ENCODE assay signal across 8 mouse cellular contexts in the genomic region with DNA sequence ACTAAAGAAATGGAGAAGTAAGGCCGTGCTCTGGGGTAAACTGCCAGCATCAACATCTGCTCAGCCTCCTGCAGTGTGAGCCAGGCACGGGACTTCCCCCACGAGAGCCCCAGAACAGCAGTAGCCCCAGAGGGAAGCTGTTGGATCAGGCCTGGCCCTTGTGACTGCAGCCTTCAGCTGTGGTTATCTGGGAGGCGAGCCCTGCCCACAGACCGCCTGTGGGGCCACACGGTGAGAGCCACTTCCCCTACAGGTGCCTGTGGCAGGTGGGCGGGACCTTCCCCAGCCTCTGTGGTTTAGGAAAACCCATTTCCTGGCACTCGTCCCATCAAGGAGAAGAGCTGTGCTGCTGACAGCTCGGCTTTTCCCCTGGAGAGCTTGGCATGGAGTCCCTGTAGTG. TPM values are rescaled to one million over a fixed set of nuclear protein-coding genes. Genes with fewer than 3 reads are reported as not detected.
A peak's percentile ranks its signal among the peaks of the same experiment; 100 is the strongest.
DNase-seq lines count a peak whose midpoint lies in the region; ATAC-seq and TF ChIP-seq lines count a peak whose summit lies in the region.

No protein-coding gene starts in this region.

- no peak overlapping the region for H3K4me2 ChIP-seq in forebrain, embryonic 14.5 days (ENCODE audit: low read length)
- peak overlapping the region; percentile 30; the same call in 1 of the 2 replicates for H3K4me2 ChIP-seq in liver, postnatal 0 days (ENCODE audit: low read depth, low read length)

- H3K36me3 ChIP-seq in forebrain, embryonic 14.5 days (ENCODE audit: control insufficient read depth, insufficient read depth, low read length) = peaks cover 14% of the 10 kb centered on the region
- peaks cover 14% of the 10 kb centered on the region; the same call in 1 of the 2 replicates for H3K36me3 ChIP-seq in liver, postnatal 0 days (replicated peaks; ENCODE audit: insufficient read depth, low read length)

- H3K9ac ChIP-seq in forebrain, embryonic 14.5 days (ENCODE audit: low read length) = 0 out of 2 replicates have a peak overlapping the region, but pooled peaks have one; percentile 17
- H3K9ac ChIP-seq in liver, postnatal 0 days (replicated peaks) = no peak overlapping the region

- peak; percentile 46 for TF ChIP-seq EP300 in liver, postnatal 0 days (IDR thresholded peaks at IDR 0.05; ENCODE audit: low read depth)

- peak; percentile 67 for DNase-seq in adrenal gland, postnatal 14 days
- DNase-seq in adrenal gland, postnatal 10 days = no peak
- DNase-seq in CD8-positive naive resting alpha-beta T cell, adult 2 months (ENCODE audit: low read depth in 2 of 2, low spot score in 2 of 2) = peak; percentile 25 to 32
- DNase-seq in forebrain, embryonic 14.5 days (ENCODE audit: low spot score) = peak; percentile 41
- peak; percentile 80 for DNase-seq in induced T-regulatory cell, adult 2 months (ENCODE audit: low read depth)
- peak; percentile 78 for DNase-seq in liver, postnatal 0 days
- no peak for DNase-seq in cerebellum, postnatal 4 days (ENCODE audit: low spot score in 2 of 2)

- H3K27ac ChIP-seq in forebrain, embryonic 14.5 days (ENCODE audit: low read depth, low read length) = peak overlapping the region; percentile 48; the same call in 1 of the 2 replicates
- H3K27ac ChIP-seq in liver, postnatal 0 days (ENCODE audit: low read depth) = peak overlapping the region; percentile 88

- H3K27me3 ChIP-seq in forebrain, embryonic 14.5 days (replicated peaks; ENCODE audit: control insufficient read depth, insufficient read depth, low read length) = no peaks in the 10 kb centered on the region
- H3K27me3 ChIP-seq in liver, postnatal 0 days (ENCODE audit: insufficient read depth, low read length) = no peaks in the 10 kb centered on the region

- no peak overlapping the region for H3K4me3 ChIP-seq in forebrain, embryonic 14.5 days (ENCODE audit: low read depth, low read length)
- H3K4me3 ChIP-seq in liver, postnatal 0 days (ENCODE audit: low read depth, low read length) = no peak overlapping the region

- WGBS in forebrain, embryonic 14.5 days = 13% methylated on average over 9 of the region's 9 CpGs
- WGBS in liver, postnatal 0 days (ENCODE audit: insufficient replicate concordance) = 4% methylated on average over 9 of the region's 9 CpGs

- peaks cover 13% of the 10 kb centered on the region for H3K4me1 ChIP-seq in forebrain, embryonic 14.5 days (ENCODE audit: control insufficient read depth, insufficient read depth, low read length)
- H3K4me1 ChIP-seq in liver, postnatal 0 days (ENCODE audit: insufficient read depth) = peaks cover 31% of the 10 kb centered on the region

- ATAC-seq in forebrain, embryonic 14.5 days = no peak
- ATAC-seq in liver, postnatal 0 days = peak; percentile 70
- ATAC-seq in neutrophil, adult 5-6 weeks (ENCODE audit: extremely low read depth, insufficient number of reproducible peaks, low FRiP score, poor library complexity, severe bottlenecking) = peak; percentile 90

- TF ChIP-seq CTCF in liver, postnatal 0 days (IDR thresholded peaks at IDR 0.05; ENCODE audit: low read depth) = no peak

- no peaks in the 10 kb centered on the region for H3K9me3 ChIP-seq in forebrain, embryonic 14.5 days (replicated peaks; ENCODE audit: control insufficient read depth, low read length)
- H3K9me3 ChIP-seq in liver, postnatal 0 days (ENCODE audit: low read length) = no peaks in the 10 kb centered on the region

RNA-seq across cellular contexts. Expression of gene Atp13a2, which starts 3.2 kb away (rescaled TPM):
- 28.7 and 37.1 TPM in 2 replicates for total RNA-seq in adrenal gland, postnatal 14 days (2021)
- total RNA-seq in adrenal gland, postnatal 10 days (2021) = 10 to 100 TPM; 31.9 to 39.9 TPM
- polyA plus RNA-seq in forebrain, embryonic 14.5 days (2014; fragmentation: Nextera tagmentation; extraction: Ambion mirVana) = 79.9 and 110 TPM in 2 replicates
- polyA plus RNA-seq in liver, postnatal 0 days (2015; fragmentation: Nextera tagmentation; extraction: Ambion mirVana) = 13.2 and 15.8 TPM in 2 replicates
- 47.8 TPM in 2 replicates for total RNA-seq in neutrophil, adult 5-6 weeks (2017)

RNA-seq across cellular contexts. Expression of gene Sdhb, which starts 22.4 kb away (rescaled TPM):
- 699 and 754 TPM in 2 replicates for total RNA-seq in adrenal gland, postnatal 14 days (2021)
- 100 to 1,000 TPM; 722 to 784 TPM for total RNA-seq in adrenal gland, postnatal 10 days (2021)
- 508 and 541 TPM in 2 replicates for polyA plus RNA-seq in forebrain, embryonic 14.5 days (2014; fragmentation: Nextera tagmentation; extraction: Ambion mirVana)
- polyA plus RNA-seq in liver, postnatal 0 days (2015; fragmentation: Nextera tagmentation; extraction: Ambion mirVana) = 312 and 329 TPM in 2 replicates
- 71.8 and 72.5 TPM in 2 replicates for total RNA-seq in neutrophil, adult 5-6 weeks (2017)

RNA-seq across cellular contexts. Expression of gene Mfap2, which starts 26.8 kb away (rescaled TPM):
- 26.0 and 28.6 TPM in 2 replicates for total RNA-seq in adrenal gland, postnatal 14 days (2021)
- total RNA-seq in adrenal gland, postnatal 10 days (2021) = 10 to 100 TPM; 46.9 to 50.7 TPM
- polyA plus RNA-seq in forebrain, embryonic 14.5 days (2014; fragmentation: Nextera tagmentation; extraction: Ambion mirVana) = 255 and 287 TPM in 2 replicates
- 14.1 and 14.6 TPM in 2 replicates for polyA plus RNA-seq in liver, postnatal 0 days (2015; fragmentation: Nextera tagmentation; extraction: Ambion mirVana)
- not detected in 2 replicates for total RNA-seq in neutrophil, adult 5-6 weeks (2017)

Comparison
In these comparisons a context has a peak if more than half of its experiments do, and no peak if none do; other contexts are left out.
1. DNase-seq: peak in adrenal gland, postnatal 14 days (single experiment), CD8-positive naive resting alpha-beta T cell, adult 2 months (2 of 2), forebrain, embryonic 14.5 days (single experiment), induced T-regulatory cell, adult 2 months (single experiment) and liver, postnatal 0 days (single experiment); none in adrenal gland, postnatal 10 days (single experiment) and cerebellum, postnatal 4 days (0 of 2).
2. RNA of gene Mfap2, which starts 26.8 kb away (total RNA-seq): 46.9 to 50.7 TPM in adrenal gland, postnatal 10 days and 26.0 to 28.6 TPM in adrenal gland, postnatal 14 days; not detected in neutrophil, adult 5-6 weeks; every median in the first group is over 10 times any median in the second.